Mouse (Mus musculus): ENCODE results near the gene Cmklr1. TPM values are rescaled to one million over a fixed set of nuclear protein-coding genes. Genes with fewer than 3 reads are reported as not detected.

The Cmklr1 gene
- polyA plus RNA-seq, 1 experiment from 2014 or later = 3.1 TPM

DNA sequence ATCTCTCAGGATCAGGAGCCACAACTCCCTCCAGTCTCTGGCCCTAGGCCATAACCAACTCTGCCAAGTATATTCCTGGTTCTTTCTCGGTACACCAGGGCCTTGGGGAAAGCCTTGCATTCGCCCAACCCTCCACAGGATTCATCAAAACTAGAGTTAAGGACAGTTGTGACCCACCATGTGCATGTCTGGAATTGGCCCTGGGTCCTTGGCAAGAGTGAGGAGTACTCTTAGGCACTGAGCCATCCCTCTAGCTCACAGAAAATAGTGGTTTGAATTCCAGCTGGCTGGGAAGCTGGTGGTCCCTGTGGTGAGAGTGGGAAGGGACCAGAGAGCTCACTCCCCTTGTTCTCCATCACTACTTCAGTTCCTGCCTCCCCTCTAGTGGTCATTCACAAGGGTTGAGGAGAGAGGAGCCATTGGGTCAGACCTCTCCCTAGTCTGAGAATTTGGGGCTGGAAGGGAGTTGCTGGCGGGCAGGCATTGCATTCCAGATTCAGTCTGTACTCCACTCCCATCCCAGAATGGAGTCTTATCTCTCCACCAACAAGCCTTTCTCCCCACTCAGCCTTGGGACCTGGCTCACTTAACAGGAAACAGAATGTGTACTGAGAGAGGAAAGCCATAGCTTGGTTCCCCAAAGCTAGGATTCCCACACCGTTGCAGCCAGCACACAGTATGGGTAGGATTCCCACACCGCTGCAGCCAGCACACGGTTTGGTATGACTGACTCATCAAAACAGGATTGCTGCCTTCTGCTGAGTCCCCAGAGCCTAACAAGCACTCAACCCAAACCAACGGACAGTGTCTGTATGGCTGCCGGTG lies 43.1 kb downstream of the Cmklr1 start:
- Histone ChIP-seq H3K4me1 (ENCODE audit: control insufficient read depth, insufficient read depth, low read length) (peaks cover 3% of the 10 kb centered on the region; the same call in 1 of the 2 replicates), H3K9ac (ENCODE audit: low read length) (no peak overlapping the region), H3K4me3 (ENCODE audit: low read length) (no peak overlapping the region), H3K36me3 (ENCODE audit: control insufficient read depth, insufficient read depth) (no peaks in the 10 kb centered on the region), H3K4me2 (ENCODE audit: low read depth, low read length) (no peak overlapping the region), H3K9me3 (replicated peaks; ENCODE audit: control insufficient read depth, low read length) (no peaks in the 10 kb centered on the region), H3K27me3 (ENCODE audit: control insufficient read depth, insufficient read depth, low read length) (peaks cover 5% of the 10 kb centered on the region; the same call in 1 of the 2 replicates), H3K27ac (ENCODE audit: low read length) (peak overlapping the region; percentile 47)
- WGBS = 59% methylated on average over 8 of the region's 8 CpGs
- 0 out of 2 replicates have a peak, but pooled peaks have one; percentile 33 for ATAC-seq (replicated peaks; ENCODE audit: extremely low read depth, insufficient read depth, low FRiP score)

DNA sequence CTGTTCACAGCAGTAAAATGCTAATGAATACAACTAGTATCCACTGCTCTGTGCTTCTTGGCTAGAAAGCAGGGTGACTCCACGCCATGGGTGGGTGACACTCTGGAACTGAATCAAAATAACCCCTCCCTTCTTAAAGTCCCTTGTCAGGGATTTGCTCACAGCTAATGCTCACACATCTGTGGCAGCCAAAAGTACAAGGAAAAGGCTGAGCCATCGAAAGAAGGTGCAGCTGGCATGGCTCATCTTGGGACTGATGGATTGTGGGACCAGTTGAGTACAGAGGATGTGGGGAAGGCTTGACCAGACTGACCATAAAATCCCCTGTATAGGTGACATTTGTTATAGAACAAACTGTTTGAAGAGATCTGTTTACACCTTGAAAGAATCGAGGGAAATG lies 44.1 kb downstream of the Cmklr1 start:
- Histone ChIP-seq H3K4me2 (ENCODE audit: low read depth, low read length) (no peak overlapping the region), H3K4me3 (ENCODE audit: low read length) (no peak overlapping the region), H3K9me3 (replicated peaks; ENCODE audit: control insufficient read depth, low read length) (no peaks in the 10 kb centered on the region), H3K36me3 (ENCODE audit: control insufficient read depth, insufficient read depth) (no peaks in the 10 kb centered on the region), H3K4me1 (ENCODE audit: control insufficient read depth, insufficient read depth, low read length) (peaks cover 3% of the 10 kb centered on the region; the same call in 1 of the 2 replicates), H3K27ac (ENCODE audit: low read length) (no peak overlapping the region), H3K9ac (ENCODE audit: low read length) (no peak overlapping the region), H3K27me3 (ENCODE audit: control insufficient read depth, insufficient read depth, low read length) (peaks cover 5% of the 10 kb centered on the region; the same call in 1 of the 2 replicates)
- WGBS = 61% methylated on average over 3 of the region's 3 CpGs
- no peak for ATAC-seq (replicated peaks; ENCODE audit: extremely low read depth, insufficient read depth, low FRiP score)

DNA sequence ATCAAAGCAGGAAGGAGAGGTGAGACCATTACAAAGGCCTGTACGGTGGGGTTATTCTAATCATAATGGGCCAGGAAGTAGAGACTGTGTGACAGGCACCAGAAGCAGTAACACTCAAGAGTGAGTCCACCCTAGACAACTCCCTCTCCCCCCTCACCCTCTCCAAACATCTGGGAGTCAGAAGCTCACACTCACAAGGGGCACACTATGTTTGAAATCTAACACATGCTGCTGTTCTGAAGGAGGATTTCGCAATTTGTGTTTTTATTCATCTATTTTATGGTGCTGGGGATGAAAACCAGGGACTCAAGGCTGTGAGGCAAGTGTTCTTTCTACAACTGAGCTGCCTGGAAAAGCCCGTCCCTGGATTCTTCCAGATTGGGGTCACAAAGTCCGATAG lies 45.5 kb downstream of the Cmklr1 start:
- Histone ChIP-seq H3K36me3 (ENCODE audit: control insufficient read depth, insufficient read depth) (no peaks in the 10 kb centered on the region), H3K4me3 (ENCODE audit: low read length) (no peak overlapping the region), H3K9ac (ENCODE audit: low read length) (no peak overlapping the region), H3K27me3 (ENCODE audit: control insufficient read depth, insufficient read depth, low read length) (no peaks in the 10 kb centered on the region), H3K4me2 (ENCODE audit: low read depth, low read length) (no peak overlapping the region), H3K9me3 (replicated peaks; ENCODE audit: control insufficient read depth, low read length) (no peaks in the 10 kb centered on the region), H3K27ac (ENCODE audit: low read length) (no peak overlapping the region), H3K4me1 (ENCODE audit: control insufficient read depth, insufficient read depth, low read length) (peaks cover 3% of the 10 kb centered on the region; the same call in 1 of the 2 replicates)
- ATAC-seq (replicated peaks; ENCODE audit: extremely low read depth, insufficient read depth, low FRiP score) = no peak
- 60% methylated on average over 4 of the region's 4 CpGs for WGBS

DNA sequence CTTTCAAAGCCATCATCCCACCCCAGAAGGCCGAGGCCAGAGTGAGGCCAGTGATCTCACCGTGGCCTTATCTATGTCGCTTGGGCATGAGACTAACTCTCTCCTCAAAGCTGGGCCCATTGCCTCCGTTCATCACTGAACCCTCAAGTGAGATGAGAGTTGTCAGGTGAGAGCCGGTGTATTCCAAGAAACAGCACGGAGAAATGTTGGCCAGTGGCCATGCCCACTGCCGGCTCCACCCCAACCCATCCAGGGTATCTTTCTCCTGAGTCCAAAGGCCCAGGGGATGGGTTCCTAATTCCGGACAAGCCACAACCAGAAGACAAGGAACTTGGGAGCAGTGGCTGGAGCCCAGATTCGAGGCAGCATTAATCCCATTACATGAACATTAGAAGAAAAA lies 46.8 kb downstream of the Cmklr1 start:
- no peaks in the 10 kb centered on the region for H3K36me3 ChIP-seq (ENCODE audit: control insufficient read depth, insufficient read depth)
- no peak for ATAC-seq (replicated peaks; ENCODE audit: extremely low read depth, insufficient read depth, low FRiP score)
- H3K4me1 ChIP-seq (ENCODE audit: control insufficient read depth, insufficient read depth, low read length) = peaks cover 3% of the 10 kb centered on the region; the same call in 1 of the 2 replicates
- H3K27me3 ChIP-seq (ENCODE audit: control insufficient read depth, insufficient read depth, low read length) = no peaks in the 10 kb centered on the region
- no peak overlapping the region for H3K27ac ChIP-seq (ENCODE audit: low read length)
- no peak overlapping the region for H3K9ac ChIP-seq (ENCODE audit: low read length)
- WGBS = 60% methylated on average over 9 of the region's 9 CpGs
- H3K4me3 ChIP-seq (ENCODE audit: low read length) = no peak overlapping the region
- H3K4me2 ChIP-seq (ENCODE audit: low read depth, low read length) = no peak overlapping the region
- H3K9me3 ChIP-seq (replicated peaks; ENCODE audit: control insufficient read depth, low read length) = no peaks in the 10 kb centered on the region

DNA sequence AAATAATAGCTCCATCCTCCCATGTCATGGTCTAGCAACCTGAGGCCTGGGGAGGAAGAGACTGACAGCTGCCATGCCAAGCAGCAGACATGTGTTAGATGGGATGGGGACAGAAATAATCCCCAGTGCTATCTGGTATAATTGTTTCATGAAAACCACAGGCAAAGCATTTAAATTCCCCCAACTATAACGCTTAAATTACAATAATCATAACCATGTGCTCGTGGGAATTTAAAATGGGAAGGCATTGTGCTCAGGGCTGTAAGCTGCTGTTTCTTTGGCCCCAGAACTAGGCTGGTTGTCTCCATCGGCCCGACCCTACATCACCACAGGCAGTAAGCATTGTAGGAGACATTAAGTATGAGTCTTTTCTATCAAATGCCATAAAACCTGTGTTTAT lies 49.4 kb downstream of the Cmklr1 start:
- H3K36me3 ChIP-seq (ENCODE audit: control insufficient read depth, insufficient read depth) = no peaks in the 10 kb centered on the region
- no peaks in the 10 kb centered on the region for H3K9me3 ChIP-seq (replicated peaks; ENCODE audit: control insufficient read depth, low read length)
- no peak overlapping the region for H3K4me3 ChIP-seq (ENCODE audit: low read length)
- H3K4me2 ChIP-seq (ENCODE audit: low read depth, low read length) = no peak overlapping the region
- no peaks in the 10 kb centered on the region for H3K27me3 ChIP-seq (ENCODE audit: control insufficient read depth, insufficient read depth, low read length)
- ATAC-seq (replicated peaks; ENCODE audit: extremely low read depth, insufficient read depth, low FRiP score) = no peak
- H3K9ac ChIP-seq (ENCODE audit: low read length) = no peak overlapping the region
- WGBS = 80% methylated on average over 4 of the region's 4 CpGs
- H3K27ac ChIP-seq (ENCODE audit: low read length) = no peak overlapping the region
- no peaks in the 10 kb centered on the region for H3K4me1 ChIP-seq (ENCODE audit: control insufficient read depth, insufficient read depth, low read length)

DNA sequence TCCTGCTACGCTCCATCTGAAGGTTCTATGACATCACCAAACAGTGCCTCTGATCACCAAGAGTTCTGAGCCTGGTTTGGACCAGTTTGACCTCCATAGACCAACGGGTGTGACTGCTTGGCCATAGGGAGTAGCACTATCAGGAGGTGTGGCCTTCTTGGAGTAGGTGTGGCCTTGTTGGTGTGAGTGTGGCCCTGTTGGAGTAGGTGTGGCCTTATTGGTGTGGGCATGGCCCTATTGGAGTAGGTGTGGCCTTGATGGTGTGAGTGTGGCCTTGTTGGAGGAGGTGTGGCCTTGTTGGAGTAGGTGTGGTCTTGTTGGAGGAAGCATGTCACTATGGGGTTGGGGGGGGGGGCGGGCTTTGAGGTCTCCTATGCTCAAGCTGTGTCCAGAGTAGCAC lies 50.0 kb downstream of the Cmklr1 start:
- no peak for ATAC-seq (replicated peaks; ENCODE audit: extremely low read depth, insufficient read depth, low FRiP score)
- Histone ChIP-seq H3K4me2 (ENCODE audit: low read depth, low read length) (no peak overlapping the region), H3K4me3 (ENCODE audit: low read length) (no peak overlapping the region), H3K27me3 (ENCODE audit: control insufficient read depth, insufficient read depth, low read length) (no peaks in the 10 kb centered on the region), H3K36me3 (ENCODE audit: control insufficient read depth, insufficient read depth) (no peaks in the 10 kb centered on the region), H3K9ac (ENCODE audit: low read length) (no peak overlapping the region), H3K9me3 (replicated peaks; ENCODE audit: control insufficient read depth, low read length) (no peaks in the 10 kb centered on the region), H3K27ac (ENCODE audit: low read length) (no peak overlapping the region), H3K4me1 (ENCODE audit: control insufficient read depth, insufficient read depth, low read length) (no peaks in the 10 kb centered on the region)
- 68% methylated on average over 3 of the region's 3 CpGs for WGBS

DNA sequence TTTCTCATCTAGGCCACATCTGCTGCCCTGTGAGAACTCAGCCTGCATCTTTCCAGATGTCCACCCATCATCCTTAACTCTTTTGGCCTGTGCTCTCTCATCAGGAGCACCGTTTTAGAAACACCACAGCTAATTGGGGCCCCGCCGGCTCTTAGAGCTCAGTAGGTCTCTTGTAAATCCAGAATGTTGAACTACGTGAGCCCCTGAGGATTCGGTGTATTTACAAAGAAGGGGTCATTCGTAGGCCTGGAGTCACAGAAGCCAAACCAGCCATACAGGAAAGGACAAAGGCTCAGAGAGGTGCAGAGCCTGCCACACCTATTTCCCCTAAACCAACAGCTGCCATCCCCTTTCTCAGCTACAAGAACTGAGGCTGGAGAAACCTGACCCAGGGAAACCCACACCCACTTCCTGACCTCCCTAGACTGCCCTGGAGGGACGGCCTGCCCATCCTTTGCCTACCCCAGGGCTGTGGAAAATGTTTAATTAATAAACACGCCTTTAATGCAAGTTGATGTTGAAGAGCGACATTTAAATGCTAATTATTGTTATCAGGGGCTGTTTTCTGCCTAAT lies 53.4 kb downstream of the Cmklr1 start:
- Histone ChIP-seq H3K9me3 (replicated peaks; ENCODE audit: control insufficient read depth, low read length) (no peaks in the 10 kb centered on the region), H3K4me2 (ENCODE audit: low read depth, low read length) (no peak overlapping the region), H3K36me3 (ENCODE audit: control insufficient read depth, insufficient read depth) (no peaks in the 10 kb centered on the region), H3K27ac (ENCODE audit: low read length) (no peak overlapping the region), H3K9ac (ENCODE audit: low read length) (no peak overlapping the region), H3K4me1 (ENCODE audit: control insufficient read depth, insufficient read depth, low read length) (no peaks in the 10 kb centered on the region), H3K27me3 (ENCODE audit: control insufficient read depth, insufficient read depth, low read length) (0 out of 2 replicates have a peak, but pooled peaks cover 3% of the 10 kb centered on the region), H3K4me3 (ENCODE audit: low read length) (no peak overlapping the region)
- WGBS = 72% methylated on average over 9 of the region's 9 CpGs
- no peak for ATAC-seq (replicated peaks; ENCODE audit: extremely low read depth, insufficient read depth, low FRiP score)

DNA sequence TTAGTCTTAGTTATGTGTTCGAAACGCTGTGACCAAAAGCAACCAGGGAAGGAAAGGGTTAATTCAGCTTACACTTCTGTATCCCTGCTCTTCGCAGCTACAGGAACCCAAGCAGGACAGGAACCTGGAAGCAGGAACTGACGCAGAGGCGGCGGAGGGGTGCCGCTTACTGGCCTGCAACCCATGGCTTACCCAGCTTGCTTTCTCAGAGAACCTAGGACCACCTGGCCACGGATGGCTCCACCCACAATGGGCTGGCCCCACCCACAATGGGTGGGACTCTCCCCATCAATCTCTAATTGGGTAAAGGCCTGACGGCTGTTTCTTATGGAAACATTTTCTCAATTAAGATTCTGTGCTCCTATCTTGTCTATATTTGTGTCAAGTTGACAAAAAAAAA lies 54.0 kb downstream of the Cmklr1 start:
- no peak overlapping the region for H3K4me3 ChIP-seq (ENCODE audit: low read length)
- ATAC-seq (replicated peaks; ENCODE audit: extremely low read depth, insufficient read depth, low FRiP score) = no peak
- no peaks in the 10 kb centered on the region for H3K9me3 ChIP-seq (replicated peaks; ENCODE audit: control insufficient read depth, low read length)
- 81% methylated on average over 9 of the region's 9 CpGs for WGBS
- H3K4me1 ChIP-seq (ENCODE audit: control insufficient read depth, insufficient read depth, low read length) = no peaks in the 10 kb centered on the region
- H3K36me3 ChIP-seq (ENCODE audit: control insufficient read depth, insufficient read depth) = no peaks in the 10 kb centered on the region
- H3K4me2 ChIP-seq (ENCODE audit: low read depth, low read length) = no peak overlapping the region
- H3K27me3 ChIP-seq (ENCODE audit: control insufficient read depth, insufficient read depth, low read length) = 0 out of 2 replicates have a peak, but pooled peaks cover 3% of the 10 kb centered on the region
- H3K9ac ChIP-seq (ENCODE audit: low read length) = no peak overlapping the region
- no peak overlapping the region for H3K27ac ChIP-seq (ENCODE audit: low read length)

Measured in heart, embryonic 16.5 days (tissue).